8 mouse cellular contexts compared by ENCODE assay signal in the genomic region with DNA sequence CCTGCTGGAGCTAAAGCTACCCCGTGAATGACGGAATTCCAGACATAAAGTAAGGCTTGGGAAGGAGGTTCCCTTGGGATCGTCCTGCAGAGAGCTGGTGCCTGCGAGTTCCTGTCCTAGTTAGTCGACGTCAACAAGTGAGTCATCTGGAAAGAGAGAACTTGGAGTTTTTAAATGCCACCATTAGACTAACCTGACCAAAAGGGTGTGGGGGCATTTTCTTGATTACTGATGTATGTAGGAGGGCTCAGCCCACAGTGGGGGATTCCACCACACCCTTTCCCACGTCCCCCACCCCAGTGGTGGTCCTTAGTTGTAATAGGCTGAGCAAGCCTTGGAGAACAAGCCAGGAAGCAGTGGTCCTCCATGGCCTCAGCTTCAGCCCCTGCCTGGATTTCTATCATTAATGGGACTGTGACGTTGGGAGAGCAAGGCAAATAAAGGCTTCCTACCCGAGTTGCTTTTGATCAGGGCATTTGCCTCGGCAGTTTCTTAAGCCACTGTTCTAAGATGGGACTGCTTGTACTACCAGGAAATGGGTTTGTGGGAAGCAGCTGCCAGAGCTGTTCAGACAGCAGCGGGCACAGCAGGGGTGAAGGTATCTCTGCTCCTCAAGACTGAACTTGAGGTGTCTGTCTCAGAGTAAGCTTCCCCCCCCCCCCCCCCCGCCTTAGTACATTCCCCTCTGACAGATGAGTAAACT. TPM values are rescaled to one million over a fixed set of nuclear protein-coding genes. Genes with fewer than 3 reads are reported as not detected.
DNase-seq lines count a peak whose midpoint lies in the region; ATAC-seq and TF ChIP-seq lines count a peak whose summit lies in the region.

No protein-coding gene starts in this region.

- WGBS in bone marrow, adult 2 months, result 1% methylated on average over 12 of the region's 12 CpGs
- 19% methylated on average over 12 of the region's 12 CpGs for WGBS in midbrain, embryonic 11.5 days

- H3K9ac ChIP-seq in midbrain, embryonic 11.5 days (ENCODE audit: low read length), result no peak overlapping the region; the same call in 1 of the 2 replicates

- no peaks in the 10 kb centered on the region for H3K27me3 ChIP-seq in midbrain, embryonic 11.5 days (ENCODE audit: control insufficient read depth, insufficient read depth, low read length)

- peak overlapping the region; percentile 86 for H3K4me3 ChIP-seq in bone marrow, adult 2 months (replicated peaks; ENCODE audit: control insufficient read depth, low read depth, low read length)
- peak overlapping the region; percentile 43 for H3K4me3 ChIP-seq in midbrain, embryonic 11.5 days (ENCODE audit: low read depth, low read length)

- no peak for TF ChIP-seq CTCF in bone marrow, adult 2 months (IDR thresholded peaks at IDR 0.05; ENCODE audit: control insufficient read depth, insufficient read depth, low read length)

- H3K4me2 ChIP-seq in midbrain, embryonic 11.5 days, result peak overlapping the region; percentile 57

- peaks cover 2% of the 10 kb centered on the region; the same call in 1 of the 2 replicates for H3K4me1 ChIP-seq in bone marrow, adult 2 months (ENCODE audit: control insufficient read depth, insufficient read depth, low read length)
- H3K4me1 ChIP-seq in midbrain, embryonic 11.5 days (ENCODE audit: control insufficient read depth, insufficient read depth, low read length), result peaks cover 4% of the 10 kb centered on the region

- H3K27ac ChIP-seq in bone marrow, adult 2 months (ENCODE audit: control insufficient read depth, insufficient read depth, low read depth, low read length, poor library complexity), result peak overlapping the region; percentile 89
- no peak overlapping the region for H3K27ac ChIP-seq in midbrain, embryonic 11.5 days (ENCODE audit: low read depth, low read length)

- no peak for TF ChIP-seq POLR2A in bone marrow, adult 2 months (IDR thresholded peaks at IDR 0.05; ENCODE audit: borderline replicate concordance, control insufficient read depth, low read depth, low read length)

- no peaks in the 10 kb centered on the region for H3K36me3 ChIP-seq in midbrain, embryonic 11.5 days (ENCODE audit: control insufficient read depth, insufficient read depth, low read length)

- no peaks in the 10 kb centered on the region for H3K9me3 ChIP-seq in midbrain, embryonic 11.5 days (ENCODE audit: control insufficient read depth, low read length)

- ATAC-seq in midbrain, embryonic 11.5 days (ENCODE audit: low FRiP score), result peak; percentile 17; the same call in 1 of the 2 replicates

- DNase-seq in kidney, adult 11 months, result peak; percentile 24
- DNase-seq in kidney, adult 9 months, result no peak
- peak; percentile 14 to 37 for DNase-seq in heart, adult 9 months (ENCODE audit: low spot score in 2 of 2)
- peak; percentile 19 for DNase-seq in kidney, postnatal 10 days
- no peak for DNase-seq in midbrain, embryonic 11.5 days (ENCODE audit: low spot score, missing footprints)
- DNase-seq in thymus, postnatal 10 days (ENCODE audit: low spot score in 2 of 2), result peak; percentile 18 to 30
- no peak for DNase-seq in cerebellum, adult 9-10 months

RNA-seq across cellular contexts. Expression of a gene that starts 10.2 kb away (rescaled TPM):
- polyA plus RNA-seq in bone marrow, adult 2 months (2011; ENCODE audit: insufficient read depth, insufficient read length, low replicate concordance, missing spikeins), result 18.9 and 24.2 TPM in 2 replicates
- polyA plus RNA-seq in midbrain, embryonic 11.5 days (2014; fragmentation: Nextera tagmentation; extraction: Ambion mirVana), result 2.3 and 3.2 TPM in 2 replicates

Comparison
In these comparisons a context has a peak if more than half of its experiments do, and no peak if none do; other contexts are left out.
1. DNase-seq: peak in kidney, adult 11 months (single experiment), heart, adult 9 months (2 of 2), kidney, postnatal 10 days (single experiment) and thymus, postnatal 10 days (2 of 2); none in kidney, adult 9 months (single experiment), midbrain, embryonic 11.5 days (single experiment) and cerebellum, adult 9-10 months (single experiment).